Mouse (Mus musculus) limb, embryonic 12.5 days (tissue): ENCODE measurements around the gene Aip. TPM values are rescaled to one million over a fixed set of nuclear protein-coding genes. Genes with fewer than 3 reads are reported as not detected.
"Not testable (repeated sequence)": the region's sequence is repeated elsewhere in the genome, so short reads cannot be mapped to it uniquely, and the experiment has no call there.

Source experiments
- ATAC-seq: fragments of 200-750 bp; cut with Nextera tagmentation; 2 replicates; pipeline ENCODE4 v1.8.0; 2017; ENCODE audit warnings: low read depth, moderate TSS enrichment; ENCODE audit not compliant: insufficient number of reproducible peaks, insufficient read depth, low FRiP score, low TSS enrichment
- H3K27ac ChIP-seq: fragments of 300-500 bp; sonication (generic); 2 replicates; pipeline ENCODE4 v1.5.1; 2016; ENCODE audit warnings: mild to moderate bottlenecking, moderate library complexity
- H3K27me3 ChIP-seq: fragments of 300-500 bp; sonication (generic); 2 replicates; pipeline ENCODE4 v1.6.1; 2016; ENCODE audit warnings: mild to moderate bottlenecking, moderate library complexity
- H3K36me3 ChIP-seq: fragments of 300-500 bp; sonication (generic); 2 replicates; pipeline ENCODE4 v1.6.1; 2016; ENCODE audit warnings: mild to moderate bottlenecking, moderate library complexity
- H3K4me1 ChIP-seq: fragments of 300-500 bp; sonication (generic); replicated peaks from 2 replicates; pipeline ENCODE4 v1.6.1; 2016
- H3K4me2 ChIP-seq: fragments of 300-500 bp; sonication (generic); 2 replicates; pipeline ENCODE4 v1.6.1; 2016; ENCODE audit warnings: mild to moderate bottlenecking, moderate library complexity
- H3K4me3 ChIP-seq: fragments of 300-500 bp; sonication (generic); replicated peaks from 2 replicates; pipeline ENCODE4 v1.5.1; 2016; ENCODE audit warnings: mild to moderate bottlenecking
- H3K9ac ChIP-seq: fragments of 300-500 bp; sonication (generic); replicated peaks from 2 replicates; pipeline ENCODE4 v1.6.1; 2016; ENCODE audit warnings: mild to moderate bottlenecking, moderate library complexity
- H3K9me3 ChIP-seq: fragments of 300-500 bp; sonication (generic); 2 replicates; pipeline ENCODE4 v1.6.1; 2016; ENCODE audit warnings: mild to moderate bottlenecking, moderate library complexity
- WGBS: fragments of 180-500 bp; shearing (Covaris S2); methylation state at CpG from one replicate; pipeline ENCODE4 v1.1.7; 2016; 5-methylcytosine and 5-hydroxymethylcytosine counted together
- polyA plus RNA-seq: library from polyadenylated mRNA; unstranded; fragments of >200 nt; fragmentation: Nextera tagmentation; extraction: Ambion mirVana; gene quantifications from 2 replicates; pipeline ENCODE4 v1.2.1, GENCODE M21; 2016

Gene Aip
- polyA plus RNA-seq, 1 experiment from 2014 or later, result 87.5 TPM

- Histone ChIP-seq H3K27me3 (no peaks in the 10 kb centered on the region), H3K9ac (no peak overlapping the region), H3K36me3 (peaks cover under 1% of the 10 kb centered on the region; the same call in 1 of the 2 replicates), H3K4me2 (no peak overlapping the region), H3K9me3 (0 out of 2 replicates have a peak, but pooled peaks cover 4% of the 10 kb centered on the region), H3K4me1 (peaks cover 17% of the 10 kb centered on the region), H3K27ac (no peak overlapping the region), H3K4me3 (no peak overlapping the region)
- WGBS, result 78% methylated on average over 16 of the region's 16 CpGs
- no peak for ATAC-seq
Observed at GRCm38 (mm10) chr19:4144550-4145498, 19.2 kb upstream of the Aip start.

GRCm38 (mm10) chr19:4143759-4144268 lies 18.2 kb upstream of the Aip start, which contains the start of gene Cabp4:
Gene Cabp4 (minus strand): TSS chr19:4144033.
- H3K9me3 ChIP-seq, result 0 out of 2 replicates have a peak, but pooled peaks cover 4% of the 10 kb centered on the region
- ATAC-seq, result no peak
- 81% methylated on average over 7 of the region's 7 CpGs for WGBS
- H3K27me3 ChIP-seq, result no peaks in the 10 kb centered on the region
- H3K4me3 ChIP-seq, result no peak within 1 kb of the TSS
- no peak within 1 kb of the TSS for H3K9ac ChIP-seq
- H3K4me1 ChIP-seq, result peaks cover 7% of the 10 kb centered on the region; the same call in 1 of the 2 replicates
- H3K27ac ChIP-seq, result no peak within 1 kb of the TSS
- H3K36me3 ChIP-seq, result no peaks in the 10 kb centered on the region
- no peak within 1 kb of the TSS for H3K4me2 ChIP-seq

- H3K9me3 ChIP-seq, result 0 out of 2 replicates have a peak, but pooled peaks cover 4% of the 10 kb centered on the region
- no peak overlapping the region for H3K27ac ChIP-seq
- H3K9ac ChIP-seq, result no peak overlapping the region
- no peak overlapping the region for H3K4me2 ChIP-seq
- ATAC-seq, result no peak
- WGBS, result 91% methylated on average over 18 of the region's 18 CpGs
- H3K4me1 ChIP-seq, result 0 out of 2 replicates have a peak, but pooled peaks cover under 1% of the 10 kb centered on the region
- H3K4me3 ChIP-seq, result no peak overlapping the region
- H3K27me3 ChIP-seq, result no peaks in the 10 kb centered on the region
- no peaks in the 10 kb centered on the region for H3K36me3 ChIP-seq
Observed at GRCm38 (mm10) chr19:4142416-4143173, 16.9 kb upstream of the Aip start.

GRCm38 (mm10) chr19:4140147-4140546 lies 14.5 kb upstream of the Aip start:
- Histone ChIP-seq H3K4me3 (no peak overlapping the region), H3K9ac (no peak overlapping the region), H3K27ac (no peak overlapping the region), H3K27me3 (no peaks in the 10 kb centered on the region), H3K9me3 (no peaks in the 10 kb centered on the region), H3K36me3 (no peaks in the 10 kb centered on the region), H3K4me1 (no peaks in the 10 kb centered on the region), H3K4me2 (no peak overlapping the region)
- ATAC-seq, result no peak
- WGBS, result 78% methylated on average over 6 of the region's 6 CpGs

GRCm38 (mm10) chr19:4139446-4139845 lies 13.8 kb upstream of the Aip start, which contains the start of gene Gpr152:
Gene Gpr152 (plus strand): TSS chr19:4139787.
- H3K9ac ChIP-seq, result no peak within 1 kb of the TSS
- H3K4me3 ChIP-seq, result no peak within 1 kb of the TSS
- no peaks in the 10 kb centered on the region for H3K36me3 ChIP-seq
- ATAC-seq, result no peak
- H3K4me2 ChIP-seq, result no peak within 1 kb of the TSS
- no peaks in the 10 kb centered on the region for H3K9me3 ChIP-seq
- H3K27ac ChIP-seq, result no peak within 1 kb of the TSS
- no peaks in the 10 kb centered on the region for H3K27me3 ChIP-seq
- H3K4me1 ChIP-seq, result no peaks in the 10 kb centered on the region
- WGBS, result 75% methylated on average over 2 of the region's 2 CpGs

- H3K9ac ChIP-seq, result no peak overlapping the region
- H3K36me3 ChIP-seq, result peaks cover 4% of the 10 kb centered on the region
- H3K4me2 ChIP-seq, result no peak overlapping the region
- no peaks in the 10 kb centered on the region for H3K4me1 ChIP-seq
- H3K27ac ChIP-seq, result no peak overlapping the region
- H3K9me3 ChIP-seq, result no peaks in the 10 kb centered on the region
- H3K27me3 ChIP-seq, result no peaks in the 10 kb centered on the region
- 78% methylated on average over 5 of the region's 5 CpGs for WGBS
- no peak overlapping the region for H3K4me3 ChIP-seq
- ATAC-seq, result no peak
Observed at GRCm38 (mm10) chr19:4137913-4138312, 12.3 kb upstream of the Aip start.

- H3K4me1 ChIP-seq, result no peaks in the 10 kb centered on the region
- H3K36me3 ChIP-seq, result peaks cover 19% of the 10 kb centered on the region
- no peak overlapping the region for H3K27ac ChIP-seq
- no peaks in the 10 kb centered on the region for H3K9me3 ChIP-seq
- WGBS, result 78% methylated on average over 5 of the region's 5 CpGs
- ATAC-seq, result no peak
- H3K27me3 ChIP-seq, result no peaks in the 10 kb centered on the region
- no peak overlapping the region for H3K4me3 ChIP-seq
- no peak overlapping the region for H3K4me2 ChIP-seq
- no peak overlapping the region for H3K9ac ChIP-seq
Observed at GRCm38 (mm10) chr19:4136463-4136862, 10.8 kb upstream of the Aip start.

- H3K27ac ChIP-seq, H3K4me1 ChIP-seq, H3K9me3 ChIP-seq, ATAC-seq, H3K4me3 ChIP-seq, H3K9ac ChIP-seq, H3K27me3 ChIP-seq, H3K4me2 ChIP-seq: not testable (repeated sequence)
- peaks cover 24% of the 10 kb centered on the region for H3K36me3 ChIP-seq
- 24% methylated on average over 8 of the region's 8 CpGs for WGBS
Observed at GRCm38 (mm10) chr19:4135963-4136345, 10.3 kb upstream of the Aip start.

GRCm38 (mm10) chr19:4135229-4135962 lies 9.7 kb upstream of the Aip start:
- not testable (repeated sequence) for H3K4me3 ChIP-seq, H3K27ac ChIP-seq, H3K9ac ChIP-seq, H3K9me3 ChIP-seq, H3K27me3 ChIP-seq, ATAC-seq, H3K4me2 ChIP-seq, H3K4me1 ChIP-seq
- 84% methylated on average over 6 of the region's 6 CpGs for WGBS
- H3K36me3 ChIP-seq, result peaks cover 29% of the 10 kb centered on the region

GRCm38 (mm10) chr19:4134354-4134753 lies 8.7 kb upstream of the Aip start:
- WGBS, result 87% methylated on average over 4 of the region's 4 CpGs

More at GRCm38 (mm10) chr19:4134354-4134753, 8.7 kb upstream of the Aip start:
- Histone ChIP-seq H3K4me1 (no peaks in the 10 kb centered on the region), H3K4me3 (no peak overlapping the region), H3K4me2 (no peak overlapping the region), H3K27ac (no peak overlapping the region), H3K36me3 (peaks cover 40% of the 10 kb centered on the region), H3K9ac (no peak overlapping the region), H3K27me3 (no peaks in the 10 kb centered on the region), H3K9me3 (no peaks in the 10 kb centered on the region)
- ATAC-seq, result no peak
